ENCODE assay signal across 11 mouse cellular contexts in genomic region chr3:97047757-97048156, GRCm38 (mm10).
"Had no signal": no experiment of that assay in that cellular context is flagged by ENCODE, and none has a peak within 500 bp of the region (broad histone marks: within the 10 kb centered on the region; RNA-seq: fewer than 3 reads in every experiment).

No protein-coding gene starts in this region.

- H3K36me3 ChIP-seq: neural tube, embryonic 13.5 days; neural tube, embryonic 15.5 days; stomach, embryonic 15.5 days had no signal

- H3K9ac ChIP-seq: neural tube, embryonic 13.5 days; neural tube, embryonic 15.5 days; stomach, embryonic 15.5 days had no signal

- H3K27me3 ChIP-seq: neural tube, embryonic 13.5 days; neural tube, embryonic 15.5 days; stomach, embryonic 15.5 days had no signal

- H3K4me3 ChIP-seq: neural tube, embryonic 13.5 days; neural tube, embryonic 15.5 days; stomach, embryonic 15.5 days had no signal

- H3K4me2 ChIP-seq: neural tube, embryonic 13.5 days; neural tube, embryonic 15.5 days; stomach, embryonic 15.5 days had no signal

- DNase-seq: retina, postnatal 1 day; right cerebral cortex, adult 18-20 months; right cerebral cortex, postnatal 14 days; right cerebral cortex, postnatal 25 days; right cerebral cortex, postnatal 4 days; spleen, adult 18-20 months; thymus, adult 18-20 months had no signal

- H3K9me3 ChIP-seq: neural tube, embryonic 13.5 days; neural tube, embryonic 15.5 days; stomach, embryonic 15.5 days had no signal

- H3K27ac ChIP-seq: neural tube, embryonic 13.5 days; neural tube, embryonic 15.5 days; stomach, embryonic 15.5 days; stomach, postnatal 0 days had no signal
